Mouse (Mus musculus) lung, postnatal 0 days (tissue): ENCODE results near the gene Prkch. TPM values are rescaled to one million over a fixed set of nuclear protein-coding genes. Genes with fewer than 3 reads are reported as not detected.
A peak's percentile ranks its signal among the peaks of the same experiment; 100 is the strongest.

Experiments
- ATAC-seq: fragments of 200-750 bp; cut with Nextera tagmentation; 2 replicates; pipeline ENCODE4 v1.8.0; 2017; ENCODE audit warnings: moderate library complexity
- DNase-seq: peaks from one replicate; pipeline ENCODE4 v3.0.0-alpha.2; 2016; ENCODE audit warnings: low spot score
- H3K27ac ChIP-seq: fragments of 300-500 bp; sonication (generic); 2 replicates; pipeline ENCODE4 v1.5.1; 2014; ENCODE audit warnings: antibody characterized with exemption, mild to moderate bottlenecking, low read length, mixed read lengths
- H3K27me3 ChIP-seq: fragments of 300-500 bp; sonication (generic); replicated peaks from 2 replicates; pipeline ENCODE4 v1.6.1; 2014; ENCODE audit warnings: low read length, mixed read lengths; ENCODE audit not compliant: insufficient read depth
- H3K36me3 ChIP-seq: fragments of 300-500 bp; sonication (generic); 2 replicates; pipeline ENCODE4 v1.6.1; 2014; ENCODE audit warnings: low read length, mixed read lengths; ENCODE audit not compliant: insufficient read depth
- H3K4me1 ChIP-seq: fragments of 300-500 bp; sonication (generic); 2 replicates; pipeline ENCODE4 v1.6.1; 2014; ENCODE audit warnings: antibody characterized with exemption, low read depth, low read length, mixed read lengths; ENCODE audit not compliant: insufficient read depth
- H3K4me2 ChIP-seq: fragments of 300-500 bp; sonication (generic); replicated peaks from 2 replicates; pipeline ENCODE4 v1.6.1; 2014; ENCODE audit warnings: low read depth, mild to moderate bottlenecking, low read length, moderate library complexity, mixed read lengths
- H3K4me3 ChIP-seq: fragments of 300-500 bp; sonication (generic); 2 replicates; pipeline ENCODE4 v1.5.1; 2014; ENCODE audit warnings: low read depth, low read length
- H3K9ac ChIP-seq: fragments of 300-500 bp; sonication (generic); replicated peaks from 2 replicates; pipeline ENCODE4 v1.6.1; 2014; ENCODE audit warnings: low read depth, mild to moderate bottlenecking
- H3K9me3 ChIP-seq: fragments of 300-500 bp; sonication (generic); 2 replicates; pipeline ENCODE4 v1.6.1; 2016; ENCODE audit warnings: low read length, mixed read lengths
- CTCF ChIP-seq: IDR thresholded peaks from 2 replicates; pipeline ENCODE4 v1.5.1; 2016; ENCODE audit warnings: antibody characterized with exemption, mild to moderate bottlenecking
- EP300 ChIP-seq: IDR thresholded peaks from 2 replicates; pipeline ENCODE4 v1.6.1; 2016; ENCODE audit warnings: antibody characterized with exemption, mild to moderate bottlenecking, control low read depth
- WGBS: fragments of 180-500 bp; shearing (Covaris S2); extraction: QIAGEN DNeasy Blood & Tissue Kit; methylation state at CpG from one replicate; pipeline ENCODE4 v1.1.7; 2014; 5-methylcytosine and 5-hydroxymethylcytosine counted together
- polyA plus RNA-seq: library from polyadenylated mRNA; unstranded; fragments of >200 nt; fragmentation: Nextera tagmentation; extraction: Ambion mirVana; gene quantifications from 2 replicates; pipeline ENCODE4 v1.2.1, GENCODE M21; 2015

The Prkch gene
- polyA plus RNA-seq, 1 experiment from 2014 or later: 20.0 TPM

- peak overlapping the region; percentile 75 for H3K4me3 ChIP-seq
Observed at GRCm38 (mm10) chr12:73585850-73586249, 1.3 kb downstream of the Prkch start.

DNA sequence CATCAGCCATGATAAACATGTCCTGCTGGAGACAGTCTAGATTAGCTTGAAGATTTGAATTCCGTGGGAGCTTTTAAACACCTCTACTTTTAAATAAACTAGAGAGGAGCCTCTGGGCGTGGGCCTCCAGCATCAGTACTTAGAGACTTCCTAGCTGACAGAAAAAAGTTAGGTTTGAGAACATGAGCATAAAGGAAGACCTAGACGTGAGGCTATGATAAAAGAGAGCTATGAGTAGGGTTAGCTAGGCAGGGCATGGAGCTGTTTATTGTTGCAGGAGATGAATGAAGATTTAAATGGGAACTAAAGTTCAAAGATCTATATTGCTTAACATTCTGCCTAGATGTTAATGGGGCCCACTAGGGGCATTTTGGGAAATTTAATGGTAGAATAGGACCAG is 2.7 kb downstream of the Prkch start:
- Histone ChIP-seq H3K4me3 (peak overlapping the region; percentile 24), H3K4me1 (no peaks in the 10 kb centered on the region), H3K9me3 (no peaks in the 10 kb centered on the region), H3K36me3 (no peaks in the 10 kb centered on the region), H3K27me3 (peaks cover 4% of the 10 kb centered on the region; the same call in 1 of the 2 replicates), H3K27ac (no peak overlapping the region), H3K9ac (no peak overlapping the region), H3K4me2 (peak overlapping the region; percentile 25; the same call in 1 of the 2 replicates)
- WGBS: 37% methylated on average over 3 of the region's 3 CpGs
- DNase-seq (no peak), ATAC-seq (no peak)
- TF ChIP-seq CTCF (no peak), EP300 (0 out of 2 replicates have a peak, but pooled peaks have one; percentile 14)

More at GRCm38 (mm10) chr12:73585850-73586249, 1.3 kb downstream of the Prkch start:
- Histone ChIP-seq H3K9me3 (no peaks in the 10 kb centered on the region), H3K4me2 (peak overlapping the region; percentile 94), H3K36me3 (no peaks in the 10 kb centered on the region), H3K27ac (no peak overlapping the region), H3K9ac (peak overlapping the region; percentile 82), H3K4me1 (no peaks in the 10 kb centered on the region), H3K27me3 (peaks cover 4% of the 10 kb centered on the region; the same call in 1 of the 2 replicates)
- ATAC-seq: no peak
- no peak for TF ChIP-seq EP300
- no peak for TF ChIP-seq CTCF
- no peak for DNase-seq
- WGBS: 5% methylated on average over 7 of the region's 7 CpGs

DNA sequence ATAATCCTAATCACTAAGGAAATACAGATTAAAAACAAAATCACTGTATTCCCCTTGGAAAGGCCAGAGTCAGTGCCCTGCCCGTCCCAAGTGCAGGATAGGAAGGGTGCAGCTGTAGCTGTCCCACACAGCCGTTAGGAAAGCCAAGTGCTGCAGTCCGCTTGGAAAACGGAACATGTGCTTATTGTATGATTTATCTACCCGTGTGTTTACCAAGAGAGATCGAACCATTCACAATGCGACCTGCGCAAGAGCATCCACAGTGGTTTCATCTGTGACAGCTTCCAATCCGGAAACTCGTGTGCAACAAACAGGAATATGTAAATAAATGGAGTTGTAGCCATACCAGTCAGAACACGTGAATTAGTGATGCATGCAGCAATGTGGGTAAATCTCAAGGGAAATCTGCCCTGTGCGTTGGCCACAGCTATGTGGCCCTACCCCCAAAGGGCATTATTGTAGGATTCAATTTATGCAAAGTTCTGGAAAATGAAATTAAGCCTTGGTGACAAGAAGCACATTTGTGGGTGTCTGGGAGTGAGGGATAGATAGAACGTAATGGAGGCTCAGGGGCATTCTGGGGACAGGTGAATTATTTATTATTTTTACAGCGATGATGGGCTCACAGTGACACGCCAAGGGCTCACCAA is 6.2 kb downstream of the Prkch start:
- ATAC-seq (peak; percentile 24; the same call in 1 of the 2 replicates), DNase-seq (no peak)
- Histone ChIP-seq H3K27ac (peak overlapping the region; percentile 66), H3K27me3 (peaks cover 4% of the 10 kb centered on the region; the same call in 1 of the 2 replicates), H3K4me1 (no peaks in the 10 kb centered on the region; the same call in 1 of the 2 replicates), H3K9ac (no peak overlapping the region), H3K36me3 (no peaks in the 10 kb centered on the region), H3K4me2 (no peak overlapping the region), H3K9me3 (no peaks in the 10 kb centered on the region), H3K4me3 (no peak overlapping the region)
- TF ChIP-seq EP300: peak; percentile 55; the same call in 1 of the 2 replicates
- TF ChIP-seq CTCF: no peak
- 61% methylated on average over 15 of the region's 15 CpGs for WGBS

DNA sequence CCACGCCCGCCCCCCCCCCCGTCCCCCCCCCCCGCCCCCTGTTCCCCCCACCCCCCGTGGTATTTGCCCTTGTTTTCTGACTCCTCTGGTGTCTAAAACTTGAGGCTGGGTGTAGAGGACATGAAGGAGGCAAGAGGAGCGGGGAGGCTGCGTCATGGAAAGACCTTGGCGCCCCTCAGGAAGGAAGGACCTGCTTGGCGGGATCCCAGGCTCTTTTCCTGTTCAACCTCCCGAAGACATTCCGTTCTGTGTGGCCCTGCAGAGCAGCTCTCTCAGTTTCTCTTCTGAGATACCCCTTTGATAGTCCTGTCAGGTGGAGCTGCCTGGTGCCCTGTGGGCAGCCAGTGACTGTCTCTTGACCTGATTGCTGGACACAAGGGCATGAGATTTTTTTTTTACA is 7.0 kb downstream of the Prkch start:
- no peaks in the 10 kb centered on the region for H3K27me3 ChIP-seq
- DNase-seq (peak; percentile 61), ATAC-seq (peak; percentile 90)
- no peak overlapping the region; the same call in 1 of the 2 replicates for H3K4me2 ChIP-seq
- no peaks in the 10 kb centered on the region; the same call in 1 of the 2 replicates for H3K4me1 ChIP-seq
- H3K9me3 ChIP-seq: no peaks in the 10 kb centered on the region
- TF ChIP-seq CTCF (no peak), EP300 (peak; percentile 99)
- WGBS: 49% methylated on average over 9 of the region's 11 CpGs
- no peak overlapping the region for H3K9ac ChIP-seq
- no peaks in the 10 kb centered on the region for H3K36me3 ChIP-seq
- 0 out of 2 replicates have a peak overlapping the region, but pooled peaks have one; percentile 26 for H3K27ac ChIP-seq
- H3K4me3 ChIP-seq: no peak overlapping the region

DNA sequence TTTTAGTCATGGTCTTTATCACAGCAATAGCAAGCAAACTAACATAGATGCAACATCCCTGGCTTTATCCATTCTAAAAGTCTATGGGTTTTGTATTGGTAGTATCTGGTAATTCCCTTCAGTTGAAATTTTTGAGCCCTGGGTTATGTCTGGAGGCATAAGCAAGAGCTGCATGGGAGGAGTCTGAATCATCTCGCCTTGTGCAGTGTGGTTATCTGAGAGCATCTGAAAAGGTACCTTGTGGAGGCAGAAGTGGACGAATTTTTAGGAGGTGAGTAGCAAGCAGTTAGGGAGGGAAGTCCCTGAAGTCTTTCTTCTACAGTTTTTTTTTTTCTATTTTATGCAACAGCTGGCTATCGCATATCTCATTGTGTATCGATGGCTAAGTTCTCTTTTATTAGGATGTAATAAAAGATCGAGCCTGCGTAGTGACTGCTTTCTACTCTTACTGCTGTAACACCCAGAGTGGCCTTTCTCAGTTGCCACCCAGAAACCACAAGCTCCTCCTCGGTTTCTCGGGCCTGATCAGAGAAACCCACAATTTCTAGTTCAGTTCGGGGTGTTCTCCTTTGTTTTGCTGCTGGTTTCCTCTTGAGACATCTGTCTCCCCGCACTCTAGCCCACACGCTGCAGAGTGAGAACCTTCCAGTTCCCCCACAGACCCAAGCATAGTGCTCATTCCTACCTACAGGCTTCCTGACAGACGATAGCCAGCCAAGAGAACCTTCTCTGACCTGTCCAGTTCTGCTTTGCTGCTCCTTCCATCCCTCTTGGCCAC is 8.6 kb downstream of the Prkch start:
- Histone ChIP-seq H3K9me3 (no peaks in the 10 kb centered on the region), H3K4me3 (no peak overlapping the region), H3K27ac (no peak overlapping the region), H3K4me2 (no peak overlapping the region), H3K27me3 (no peaks in the 10 kb centered on the region), H3K36me3 (no peaks in the 10 kb centered on the region), H3K4me1 (peaks cover 5% of the 10 kb centered on the region; the same call in 1 of the 2 replicates), H3K9ac (no peak overlapping the region)
- WGBS: 77% methylated on average over 12 of the region's 12 CpGs
- no peak for ATAC-seq
- no peak for TF ChIP-seq EP300
- no peak for TF ChIP-seq CTCF
- DNase-seq: no peak

- no peak overlapping the region for H3K4me2 ChIP-seq
- DNase-seq (no peak), ATAC-seq (no peak)
- TF ChIP-seq EP300 (no peak), CTCF (no peak)
- H3K4me1 ChIP-seq: peaks cover 8% of the 10 kb centered on the region; the same call in 1 of the 2 replicates
- no peaks in the 10 kb centered on the region for H3K36me3 ChIP-seq
- WGBS: 69% methylated on average over 9 of the region's 9 CpGs
- no peaks in the 10 kb centered on the region for H3K27me3 ChIP-seq
- H3K27ac ChIP-seq: no peak overlapping the region
- no peak overlapping the region for H3K4me3 ChIP-seq
- no peak overlapping the region for H3K9ac ChIP-seq
- H3K9me3 ChIP-seq: no peaks in the 10 kb centered on the region
Observed at GRCm38 (mm10) chr12:73594177-73594745, 9.7 kb downstream of the Prkch start.
